Mouse (Mus musculus) heart, adult 2 months (tissue): Measurements from ENCODE around the gene L1td1.

Source experiments
- CTCF ChIP-seq: fragments of 200-600 bp; IDR thresholded peaks from 2 replicates; pipeline ENCODE4 v1.8.1; 2022; ENCODE audit warnings: antibody characterized with exemption, mild to moderate bottlenecking, moderate library complexity
- POLR2A ChIP-seq: fragments of 200-500 bp; IDR thresholded peaks from 2 replicates; pipeline ENCODE4 v1.6.1; 2011; ENCODE audit warnings: mild to moderate bottlenecking, low read depth, low read length, control low read depth; ENCODE audit not compliant: insufficient read depth

GRCm38 (mm10) chr4:98717735-98718546 is 8.6 kb upstream of the L1td1 start:
- no peak for TF ChIP-seq POLR2A
- no peak for TF ChIP-seq CTCF
